Mouse (Mus musculus): ENCODE results near the gene Tfeb. TPM values are rescaled to one million over a fixed set of nuclear protein-coding genes. Genes with fewer than 3 reads are reported as not detected.

Tfeb gene
- polyA plus RNA-seq, 1 experiment from 2014 or later, result 5.8 TPM

GRCm38 (mm10) chr17:47715037-47715436 is 21.8 kb upstream of the Tfeb start:
- Histone ChIP-seq H3K9me3 (replicated peaks) (no peaks in the 10 kb centered on the region), H3K4me2 (no peak overlapping the region), H3K4me3 (no peak overlapping the region), H3K4me1 (peaks cover 9% of the 10 kb centered on the region; the same call in 1 of the 2 replicates), H3K27me3 (replicated peaks) (peaks cover 42% of the 10 kb centered on the region; the same call in 1 of the 2 replicates), H3K9ac (no peak overlapping the region), H3K27ac (no peak overlapping the region), H3K36me3 (no peaks in the 10 kb centered on the region)
- no peak for ATAC-seq
- WGBS (ENCODE audit: insufficient replicate concordance), result 34% methylated on average over 3 of the region's 3 CpGs

- Histone ChIP-seq H3K27me3 (replicated peaks) (peaks cover 18% of the 10 kb centered on the region; the same call in 1 of the 2 replicates), H3K4me3 (no peak overlapping the region), H3K4me2 (no peak overlapping the region), H3K4me1 (no peaks in the 10 kb centered on the region), H3K36me3 (no peaks in the 10 kb centered on the region), H3K9ac (no peak overlapping the region), H3K27ac (no peak overlapping the region), H3K9me3 (replicated peaks) (no peaks in the 10 kb centered on the region)
- WGBS (ENCODE audit: insufficient replicate concordance), result 33% methylated on average over 4 of the region's 4 CpGs
- ATAC-seq, result no peak
These were observed 15.6 kb upstream of the Tfeb start for GRCm38 (mm10) chr17:47721183-47721582.

DNA sequence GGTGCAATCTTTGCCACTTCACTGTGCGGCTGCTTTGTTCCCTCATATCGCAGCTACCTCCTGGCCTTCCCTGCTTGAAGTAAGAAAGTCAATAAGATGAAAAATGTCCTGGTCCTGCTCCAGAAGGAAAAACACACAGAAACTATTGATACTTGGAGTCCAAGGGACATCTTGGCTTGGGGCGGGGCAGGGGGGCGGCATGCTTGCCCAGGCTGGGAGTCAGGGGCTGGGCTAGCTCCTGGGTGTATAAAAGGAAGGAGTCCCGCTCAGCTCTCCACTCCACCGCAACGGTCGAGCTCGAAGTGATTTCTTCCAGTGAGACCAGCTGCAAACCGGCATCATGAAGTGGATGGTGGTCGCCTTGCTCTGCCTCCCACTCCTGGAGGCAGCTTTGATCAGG is 10.3 kb upstream of the Tfeb start, which contains the start of gene Pgc:
TSS of gene Pgc (plus strand) at position 277 of the 400 bp plus-strand sequence.
- H3K4me1 ChIP-seq, result no peaks in the 10 kb centered on the region
- no peak within 1 kb of the TSS for H3K9ac ChIP-seq
- no peak for ATAC-seq
- H3K36me3 ChIP-seq, result no peaks in the 10 kb centered on the region
- H3K27me3 ChIP-seq (replicated peaks), result peaks cover 30% of the 10 kb centered on the region
- H3K27ac ChIP-seq, result no peak within 1 kb of the TSS
- 63% methylated on average over 11 of the region's 11 CpGs for WGBS (ENCODE audit: insufficient replicate concordance)
- no peak within 1 kb of the TSS for H3K4me3 ChIP-seq
- H3K9me3 ChIP-seq (replicated peaks), result no peaks in the 10 kb centered on the region
- H3K4me2 ChIP-seq, result no peak within 1 kb of the TSS

DNA sequence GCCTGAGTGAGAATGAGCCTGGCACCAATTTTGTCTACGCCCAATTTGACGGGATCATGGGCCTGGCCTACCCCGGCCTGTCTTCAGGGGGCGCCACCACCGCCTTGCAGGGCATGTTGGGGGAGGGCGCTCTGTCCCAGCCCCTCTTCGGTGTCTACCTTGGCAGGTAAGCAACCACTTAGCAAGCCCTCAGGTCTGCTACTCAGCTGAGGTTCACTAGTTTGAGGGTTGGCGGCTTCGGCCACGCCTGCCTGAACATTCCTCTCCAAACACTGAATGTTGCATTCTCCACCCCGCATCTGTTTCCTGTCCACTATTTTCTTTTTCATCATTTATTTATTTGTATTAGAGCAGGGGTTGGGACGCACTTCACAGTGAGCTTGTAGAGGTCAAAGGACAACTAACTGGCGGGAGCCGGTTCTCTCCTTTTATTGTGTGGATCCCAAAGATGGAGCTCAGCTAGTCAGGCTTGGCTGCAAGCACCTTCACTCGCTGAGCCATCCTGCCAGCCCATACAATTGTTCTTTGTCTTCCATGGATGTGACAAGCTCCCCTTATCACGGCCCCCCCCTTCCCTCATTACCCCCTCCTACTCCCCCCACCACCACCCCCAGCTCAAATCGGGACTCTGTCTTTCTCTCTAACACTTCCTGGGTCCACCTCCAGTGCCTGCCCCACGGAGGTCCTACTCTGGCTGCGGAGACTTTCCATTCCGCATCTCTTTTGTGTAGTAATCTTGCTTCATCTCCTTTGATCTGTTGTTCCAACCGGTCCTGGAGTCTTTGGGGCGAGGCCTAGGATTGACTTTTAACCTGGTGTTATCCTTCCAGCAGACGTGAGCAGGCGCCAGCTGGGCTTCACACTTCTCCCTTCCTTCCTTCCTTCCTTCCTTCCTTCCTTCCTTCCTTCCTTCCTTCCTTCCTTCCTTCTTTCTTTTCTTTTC is 5.9 kb upstream of the Tfeb start:
- H3K27me3 ChIP-seq (replicated peaks), result peaks cover 43% of the 10 kb centered on the region
- 0 out of 2 replicates have a peak, but pooled peaks cover 6% of the 10 kb centered on the region for H3K4me1 ChIP-seq
- no peak overlapping the region for H3K9ac ChIP-seq
- no peak overlapping the region for H3K27ac ChIP-seq
- no peaks in the 10 kb centered on the region for H3K9me3 ChIP-seq (replicated peaks)
- no peaks in the 10 kb centered on the region for H3K36me3 ChIP-seq
- ATAC-seq, result no peak
- no peak overlapping the region for H3K4me2 ChIP-seq
- WGBS (ENCODE audit: insufficient replicate concordance), result 51% methylated on average over 24 of the region's 24 CpGs
- no peak overlapping the region for H3K4me3 ChIP-seq

DNA sequence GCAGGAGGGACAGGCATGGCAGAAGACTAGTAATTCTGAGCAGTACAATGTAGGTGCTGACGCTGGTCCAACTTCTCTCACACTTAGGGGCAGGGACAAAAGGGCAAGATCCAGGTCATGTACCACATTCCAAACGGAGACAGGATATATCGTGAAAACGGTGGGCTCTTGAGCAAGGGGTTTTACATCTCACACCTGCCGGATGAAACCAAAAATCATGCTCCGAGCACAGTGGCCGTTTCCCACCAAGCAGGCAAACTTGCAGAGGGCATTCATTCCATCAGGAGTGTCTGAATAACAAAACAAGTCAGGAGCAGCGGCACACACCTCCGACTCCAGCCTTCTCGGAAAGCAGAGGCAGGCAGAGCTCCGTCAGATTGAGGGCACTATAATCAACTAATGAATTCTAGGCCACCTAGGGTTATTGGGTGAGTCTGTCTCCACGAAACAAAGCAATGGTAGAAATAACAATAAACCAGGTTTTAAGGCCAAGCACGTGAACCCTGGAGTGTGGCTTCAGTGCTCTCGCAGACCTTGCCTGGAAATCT is 1.2 kb upstream of the Tfeb start:
- H3K36me3 ChIP-seq, result no peaks in the 10 kb centered on the region
- H3K9me3 ChIP-seq (replicated peaks), result no peaks in the 10 kb centered on the region
- no peak overlapping the region for H3K4me2 ChIP-seq
- H3K4me3 ChIP-seq, result no peak overlapping the region
- peaks cover 34% of the 10 kb centered on the region for H3K4me1 ChIP-seq
- no peak for ATAC-seq
- no peak overlapping the region for H3K9ac ChIP-seq
- peaks cover 50% of the 10 kb centered on the region for H3K27me3 ChIP-seq (replicated peaks)
- H3K27ac ChIP-seq, result no peak overlapping the region
- 65% methylated on average over 14 of the region's 14 CpGs for WGBS (ENCODE audit: insufficient replicate concordance)

GRCm38 (mm10) chr17:47737271-47738065 is 638 bp downstream of the Tfeb start:
- H3K27me3 ChIP-seq (replicated peaks), result peaks cover 37% of the 10 kb centered on the region
- ATAC-seq, result peak; percentile 77
- H3K36me3 ChIP-seq, result no peaks in the 10 kb centered on the region
- H3K9me3 ChIP-seq (replicated peaks), result no peaks in the 10 kb centered on the region
- H3K4me3 ChIP-seq, result peak overlapping the region; percentile 68
- peak overlapping the region; percentile 74 for H3K9ac ChIP-seq
- H3K4me2 ChIP-seq, result peak overlapping the region; percentile 100
- peaks cover 34% of the 10 kb centered on the region for H3K4me1 ChIP-seq
- H3K27ac ChIP-seq, result peak overlapping the region; percentile 76
- under 1% methylated on average over 42 of the region's 60 CpGs for WGBS (ENCODE audit: insufficient replicate concordance)

GRCm38 (mm10) chr17:47738066-47738878 is 1.4 kb downstream of the Tfeb start:
- Histone ChIP-seq H3K27me3 (replicated peaks) (peaks cover 37% of the 10 kb centered on the region), H3K9ac (peak overlapping the region; percentile 74), H3K36me3 (no peaks in the 10 kb centered on the region), H3K4me2 (peak overlapping the region; percentile 100), H3K4me3 (peak overlapping the region; percentile 68), H3K4me1 (peaks cover 42% of the 10 kb centered on the region), H3K27ac (peak overlapping the region; percentile 50), H3K9me3 (replicated peaks) (no peaks in the 10 kb centered on the region)
- peak; percentile 30 for ATAC-seq
- 2% methylated on average over 53 of the region's 61 CpGs for WGBS (ENCODE audit: insufficient replicate concordance)

DNA sequence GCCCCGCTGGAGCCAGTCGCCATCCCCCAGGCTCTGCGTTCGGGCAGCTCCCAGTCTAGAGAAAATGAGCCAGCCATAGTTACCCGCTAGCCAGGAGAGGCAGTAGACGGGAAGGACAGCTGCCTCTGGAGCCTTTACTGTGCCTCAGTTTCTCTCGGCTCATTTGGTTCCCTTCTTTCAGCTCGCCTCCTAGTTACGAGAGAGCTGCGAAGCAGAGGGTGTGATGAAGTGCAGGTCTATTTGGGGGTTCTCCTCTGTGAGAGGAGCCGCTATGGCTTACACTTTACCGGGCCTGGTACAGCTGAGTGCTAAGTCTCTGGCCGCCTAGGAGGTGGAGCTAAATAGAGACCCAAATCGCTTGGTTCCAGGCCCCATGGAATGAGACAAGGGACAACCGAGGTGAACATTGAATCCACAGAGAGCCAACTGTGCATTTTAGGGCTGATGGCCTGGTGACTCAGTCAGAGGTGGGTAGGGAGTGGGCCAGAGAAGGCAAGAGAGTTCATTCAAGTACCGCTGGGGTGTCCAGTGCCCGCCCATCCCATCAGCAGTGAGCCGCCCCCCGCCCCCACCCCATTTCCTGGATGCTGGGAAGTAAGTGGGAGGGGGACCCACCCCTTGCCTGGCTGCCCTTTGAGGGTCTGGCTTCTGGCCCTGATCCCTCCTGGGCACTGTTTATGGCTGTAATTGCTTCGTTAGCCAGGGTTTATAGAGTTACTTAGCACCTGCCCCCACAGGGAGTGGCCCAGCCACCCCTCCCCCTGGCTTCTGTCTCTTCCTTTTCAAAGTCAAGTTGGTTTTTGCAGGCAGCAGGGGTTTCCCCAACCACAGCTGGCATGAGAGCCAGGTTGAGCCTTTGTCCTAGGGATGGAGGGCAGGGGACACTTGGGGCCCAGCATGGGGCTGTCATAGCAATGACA is 2.3 kb downstream of the Tfeb start:
- WGBS (ENCODE audit: insufficient replicate concordance), result 18% methylated on average over 20 of the region's 20 CpGs
- Histone ChIP-seq H3K4me2 (peak overlapping the region; percentile 100), H3K9me3 (replicated peaks) (no peaks in the 10 kb centered on the region), H3K4me1 (peaks cover 45% of the 10 kb centered on the region), H3K27me3 (replicated peaks) (peaks cover 33% of the 10 kb centered on the region), H3K36me3 (no peaks in the 10 kb centered on the region), H3K4me3 (peak overlapping the region; percentile 68), H3K9ac (peak overlapping the region; percentile 74), H3K27ac (peak overlapping the region; percentile 50; the same call in 1 of the 2 replicates)
- no peak for ATAC-seq

DNA sequence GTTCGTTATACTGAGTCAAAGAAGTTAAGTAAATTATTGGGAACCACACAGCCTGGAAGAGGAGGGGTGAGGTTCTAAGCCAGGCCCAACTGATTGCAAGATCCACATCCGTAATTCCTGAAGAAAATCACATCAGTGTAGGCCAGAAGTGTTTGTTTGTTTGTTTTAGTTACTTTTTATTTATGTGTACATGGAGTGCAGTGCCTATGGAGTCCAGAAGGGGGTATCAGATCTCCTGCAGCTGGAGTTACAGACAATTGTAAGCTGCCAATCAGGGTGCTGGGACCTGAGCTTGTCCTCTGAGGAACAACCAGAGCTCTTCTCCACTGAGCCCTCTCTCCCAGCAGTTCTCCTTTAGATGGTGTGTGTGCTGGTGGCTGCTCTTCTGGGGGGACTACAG is 3.4 kb downstream of the Tfeb start:
- 0 out of 2 replicates have a peak, but pooled peaks cover 6% of the 10 kb centered on the region for H3K36me3 ChIP-seq
- no peak overlapping the region for H3K4me2 ChIP-seq
- peaks cover 47% of the 10 kb centered on the region for H3K4me1 ChIP-seq
- no peak overlapping the region for H3K4me3 ChIP-seq
- no peak overlapping the region for H3K9ac ChIP-seq
- H3K27me3 ChIP-seq (replicated peaks), result peaks cover 28% of the 10 kb centered on the region
- WGBS (ENCODE audit: insufficient replicate concordance), result 78% methylated on average over 2 of the region's 2 CpGs
- no peak overlapping the region for H3K27ac ChIP-seq
- no peak for ATAC-seq
- peaks cover 4% of the 10 kb centered on the region; the same call in 1 of the 2 replicates for H3K9me3 ChIP-seq (replicated peaks)

GRCm38 (mm10) chr17:47742991-47743734 is 6.3 kb downstream of the Tfeb start:
- H3K27ac ChIP-seq, result peak overlapping the region; percentile 46; the same call in 1 of the 2 replicates
- H3K27me3 ChIP-seq (replicated peaks), result peaks cover 17% of the 10 kb centered on the region
- H3K36me3 ChIP-seq, result 0 out of 2 replicates have a peak, but pooled peaks cover 6% of the 10 kb centered on the region
- peak overlapping the region; percentile 4; the same call in 1 of the 2 replicates for H3K4me3 ChIP-seq
- H3K4me1 ChIP-seq, result peaks cover 35% of the 10 kb centered on the region
- 0 out of 2 replicates have a peak overlapping the region, but pooled peaks have one; percentile 8 for H3K9ac ChIP-seq
- peak overlapping the region; percentile 53 for H3K4me2 ChIP-seq
- ATAC-seq, result peak; percentile 82
- WGBS (ENCODE audit: insufficient replicate concordance), result 7% methylated on average over 16 of the region's 16 CpGs
- H3K9me3 ChIP-seq (replicated peaks), result peaks cover 4% of the 10 kb centered on the region; the same call in 1 of the 2 replicates
